Mouse (Mus musculus) layer of hippocampus, postnatal 25 days (tissue): ENCODE measurements at regions not wholly inside any gene's neighbourhood (a gene's known extent, or its start where the extent isn't known, plus 50 kb on each side); places are given as distances from the start of the nearest gene placed in this dataset.
A peak's percentile ranks its signal among the peaks of the same experiment; 100 is the strongest.

Experiments used
- DNase-seq, 2 experiments: peaks; one replicate each; pipeline ENCODE4 v3.0.0; 2022; ENCODE audit warnings: mixed read lengths in 2 of 2, low spot score in 1 of 2; ENCODE audit errors: extremely low spot score in 1 of 2

DNA sequence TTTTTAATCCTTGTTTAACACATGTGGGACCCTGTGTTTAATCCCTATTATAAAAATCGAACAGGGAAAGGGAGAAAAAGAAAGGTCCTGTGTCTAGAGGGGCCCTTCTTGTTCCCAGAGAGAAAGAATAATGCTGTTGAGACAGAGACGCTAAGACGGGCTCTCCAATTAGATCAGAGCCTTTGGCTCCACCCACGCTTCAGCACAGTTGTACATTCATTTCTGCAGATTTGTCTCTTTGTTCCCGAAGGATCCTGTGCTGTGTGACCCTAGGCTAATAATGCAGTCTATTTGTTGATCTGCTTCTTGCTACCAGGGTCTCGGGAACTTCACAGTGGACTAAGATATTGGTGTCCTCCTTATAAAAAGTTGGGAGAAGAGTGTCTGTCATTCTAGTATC is 92.0 kb downstream of the Cdc5l start:
- no peak for DNase-seq

DNA sequence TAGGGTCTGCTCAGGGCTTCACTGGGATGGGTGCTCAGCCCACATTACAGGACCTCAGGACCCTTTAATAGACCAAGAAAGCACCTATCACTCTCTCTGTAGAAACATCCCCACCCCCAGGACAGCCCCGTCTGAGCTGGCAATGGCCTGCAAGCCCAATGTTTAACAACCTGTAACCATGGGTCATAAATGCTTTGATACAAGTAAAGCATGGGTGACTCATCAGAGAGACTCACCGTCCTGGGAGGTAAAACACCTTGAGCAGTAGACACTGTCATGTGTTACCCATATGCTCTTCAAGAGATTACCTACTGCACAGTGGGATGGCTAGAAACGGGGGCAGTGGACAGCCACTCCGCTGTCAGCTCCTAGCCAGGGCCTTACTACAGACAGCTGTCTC is 92.7 kb downstream of the Cdc5l start:
- DNase-seq: no peak

DNA sequence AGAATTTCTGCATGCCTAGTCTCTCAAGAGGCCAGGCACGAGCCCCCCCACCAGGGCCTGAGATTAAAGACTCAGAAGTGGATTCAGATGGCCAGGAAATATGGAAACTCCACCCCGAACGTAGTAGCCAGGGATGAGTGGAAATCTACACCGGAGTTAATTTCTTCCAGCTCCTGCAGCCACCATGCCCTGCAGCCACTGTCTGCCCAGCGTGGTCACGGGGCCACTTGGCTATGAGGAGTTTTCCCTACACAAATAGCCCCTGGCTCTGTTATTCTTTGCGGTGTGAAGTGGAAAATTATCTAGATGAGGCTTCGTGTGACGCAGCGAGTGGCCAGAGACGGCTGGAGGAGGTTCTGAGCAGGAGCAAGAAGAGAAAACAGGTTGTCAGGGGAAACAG is 94.3 kb downstream of the Cdc5l start:
- no peak for DNase-seq

DNA sequence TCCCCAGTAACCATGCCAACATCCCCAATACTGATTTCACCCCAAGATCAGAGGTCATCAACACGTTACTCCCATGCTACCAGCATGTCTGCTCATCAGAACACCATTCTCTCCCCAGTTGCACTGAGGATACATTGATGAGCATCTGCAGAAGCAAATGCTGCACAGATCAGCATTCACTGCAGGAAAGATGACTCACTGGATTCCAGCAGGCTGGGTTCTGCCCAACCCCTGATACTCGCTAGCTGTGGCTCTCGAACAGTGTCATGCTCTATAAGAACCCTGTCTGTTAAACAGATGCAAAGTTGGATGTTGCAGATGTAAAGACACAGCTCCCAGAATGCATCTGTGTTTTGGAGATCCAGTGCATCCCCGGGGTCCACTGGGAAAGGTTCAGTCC is 95.5 kb downstream of the Cdc5l start:
- DNase-seq: no peak

DNA sequence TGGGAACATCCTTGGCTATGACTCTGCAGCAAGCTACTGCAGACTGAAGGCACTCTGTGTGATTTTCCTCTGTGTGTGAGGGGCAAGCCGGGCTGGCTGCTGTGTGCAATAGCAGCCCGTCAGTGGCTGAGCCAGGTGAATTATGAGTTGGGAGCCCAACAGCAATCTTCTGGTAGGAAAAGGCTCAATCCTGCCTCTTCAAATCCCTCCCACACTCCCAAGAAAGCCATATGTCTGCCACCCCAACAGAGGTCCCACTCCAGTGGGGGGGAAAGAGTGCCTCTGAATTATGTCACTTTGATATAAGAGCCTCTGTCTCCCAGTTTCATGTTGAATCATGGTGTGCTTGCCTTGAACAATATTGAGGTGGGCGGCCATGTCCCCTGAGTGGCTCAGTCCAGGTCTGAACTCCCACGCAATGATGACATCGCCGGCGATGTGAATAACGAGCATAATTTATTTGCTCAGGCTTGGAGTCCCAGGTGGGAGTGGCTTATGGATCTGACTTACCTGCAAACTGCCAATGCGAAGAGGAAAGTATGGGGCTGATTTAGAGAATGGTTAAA is 97.9 kb downstream of the Cdc5l start:
- no peak for DNase-seq

DNA sequence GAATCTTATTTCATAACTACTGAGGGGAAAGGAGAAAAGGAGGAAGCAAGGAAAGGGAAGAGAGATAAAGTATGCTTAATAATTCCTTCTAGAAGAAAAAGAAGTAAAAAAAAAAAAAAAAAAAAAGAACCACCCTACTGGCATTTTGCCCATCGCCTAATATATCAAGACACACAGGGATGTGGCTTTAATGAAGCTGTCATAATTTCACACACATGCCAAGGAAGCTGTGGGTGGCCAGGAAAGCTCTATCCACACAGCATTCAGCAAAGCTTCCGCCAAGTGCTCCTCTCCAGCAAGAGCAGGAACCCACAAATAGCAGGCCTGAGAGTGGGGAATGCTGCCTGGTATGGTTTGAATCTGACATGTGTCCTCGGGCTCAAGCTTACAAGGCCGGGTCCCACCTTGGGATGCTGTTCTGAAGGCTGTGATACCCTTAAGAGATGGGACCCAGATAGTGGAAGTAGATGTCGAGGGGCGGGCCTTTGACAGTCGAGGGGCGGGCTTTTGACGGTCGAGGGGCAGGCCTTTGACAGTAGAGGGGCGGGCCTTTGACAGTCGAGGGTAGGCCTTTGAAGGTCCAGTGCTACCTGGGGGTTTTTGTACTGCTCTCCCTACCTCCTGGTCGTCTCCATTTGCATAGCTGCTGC is 98.7 kb downstream of the Cdc5l start:
- no peak for DNase-seq

DNA sequence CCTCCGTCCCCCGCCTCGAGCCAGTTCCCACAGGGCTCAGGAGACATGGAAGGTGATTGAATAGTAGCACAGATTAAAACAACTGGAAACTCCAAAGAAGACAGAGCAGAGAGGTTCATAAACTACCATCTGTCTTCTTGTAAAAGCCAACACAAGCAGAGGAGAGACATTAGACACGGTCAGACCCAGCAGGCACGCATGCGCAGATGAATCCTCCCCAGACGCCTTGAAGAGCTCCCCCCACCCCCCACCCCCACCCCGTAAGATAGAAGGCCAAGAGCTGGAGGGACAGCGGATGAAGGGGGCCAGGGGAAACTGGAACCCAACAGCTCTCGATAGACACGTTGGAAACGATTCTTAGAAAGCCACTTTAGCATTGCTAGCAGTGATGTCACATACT is 101.2 kb downstream of the Cdc5l start:
- DNase-seq: no peak

DNA sequence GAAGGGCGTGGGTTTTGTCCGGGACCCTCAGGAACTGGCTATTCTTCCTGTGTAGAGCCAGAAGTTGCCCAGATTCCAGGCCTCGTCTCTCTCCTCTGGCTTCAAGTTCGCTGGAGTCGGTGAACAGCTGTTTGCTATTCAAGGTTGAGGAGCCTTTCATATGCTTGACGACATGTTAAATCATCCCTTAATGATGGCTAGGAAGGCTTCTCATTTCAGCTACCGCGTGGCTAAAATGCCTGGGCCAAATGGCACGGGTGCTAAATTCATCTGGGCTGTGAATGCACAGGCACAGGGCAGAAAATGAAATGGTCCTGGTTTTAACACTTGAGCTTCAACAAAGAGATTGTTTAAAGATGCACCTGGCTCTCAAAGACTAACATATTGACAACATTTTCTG is 104.3 kb downstream of the Cdc5l start:
- no peak for DNase-seq

DNA sequence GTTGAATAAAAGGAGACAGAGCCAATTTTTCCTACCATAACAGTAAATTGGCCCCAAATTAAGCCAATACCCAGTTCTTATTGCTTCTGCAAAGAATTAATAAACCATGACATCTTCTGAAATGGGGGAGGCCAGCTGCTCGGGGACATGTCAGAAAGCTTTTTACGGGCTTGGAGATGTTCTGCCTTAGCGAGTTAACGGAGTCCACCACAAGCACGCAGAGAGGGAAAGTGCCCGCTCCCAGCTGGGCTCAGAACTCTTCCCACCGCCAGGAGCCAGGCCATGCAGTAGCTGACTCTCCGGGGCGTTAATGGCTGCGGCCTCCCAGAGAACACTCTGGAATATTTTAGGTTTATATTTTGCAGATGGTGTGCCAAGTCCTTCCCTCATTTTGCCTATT is 106.8 kb downstream of the Cdc5l start:
- no peak for DNase-seq

DNA sequence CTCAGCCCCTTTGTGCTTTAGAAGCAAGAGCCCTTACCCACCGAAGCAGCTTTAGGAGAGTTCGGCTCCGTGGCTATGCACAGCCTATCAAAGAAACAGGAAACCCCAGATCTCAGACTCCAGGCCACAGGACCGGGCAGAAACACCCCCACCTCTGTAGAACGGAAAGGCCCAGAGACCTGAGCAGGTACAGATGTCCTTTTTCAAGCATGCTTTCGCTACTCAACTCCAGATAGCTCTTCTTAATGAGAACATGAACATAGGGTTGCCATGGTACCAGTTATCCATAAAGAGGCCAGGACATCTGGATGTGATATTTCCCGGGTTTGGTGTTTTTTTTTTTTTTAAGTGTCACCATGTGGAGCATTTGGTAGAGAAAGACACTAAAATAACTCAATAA is 107.4 kb downstream of the Cdc5l start:
- DNase-seq: no peak

DNA sequence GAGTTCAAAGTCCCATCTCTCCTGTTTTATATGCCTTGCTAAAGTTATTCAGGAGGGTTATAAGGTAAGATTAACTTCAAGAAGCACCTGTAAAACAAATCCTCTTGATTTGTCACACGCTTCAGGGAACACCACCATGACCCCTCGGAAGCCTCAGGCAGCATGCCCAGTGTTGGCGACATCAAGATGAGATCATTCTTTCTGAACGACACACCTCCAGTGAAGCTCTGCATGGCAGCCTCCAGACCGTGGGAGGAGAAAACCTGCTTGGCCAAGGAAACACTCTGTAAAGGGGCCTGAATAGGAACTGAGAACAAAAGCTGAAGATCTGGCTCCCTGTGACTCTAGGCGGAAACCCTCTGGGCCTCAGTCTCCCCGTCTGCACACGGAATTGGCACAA is 110.7 kb downstream of the Cdc5l start:
- no peak for DNase-seq

DNA sequence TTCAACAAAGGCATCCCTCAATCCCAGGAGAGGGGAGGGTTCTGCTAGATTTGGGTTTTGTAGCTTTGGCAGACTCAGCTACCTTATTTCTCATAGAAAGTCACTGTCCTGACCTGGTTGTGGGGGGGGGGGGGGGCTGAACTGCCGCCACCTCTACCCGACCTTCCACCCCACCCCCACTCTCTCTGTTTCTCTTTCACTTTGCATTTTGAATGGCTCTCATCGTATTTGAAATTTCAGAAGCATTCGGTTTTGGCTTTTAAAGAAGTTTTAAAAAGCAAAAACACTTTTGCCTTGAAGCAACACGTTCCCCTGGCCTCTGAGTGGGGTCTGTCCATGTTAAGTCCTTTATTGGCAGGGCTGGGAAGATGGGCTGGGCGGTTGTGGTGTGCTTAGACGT is 113.5 kb downstream of the Cdc5l start:
- DNase-seq: no peak

DNA sequence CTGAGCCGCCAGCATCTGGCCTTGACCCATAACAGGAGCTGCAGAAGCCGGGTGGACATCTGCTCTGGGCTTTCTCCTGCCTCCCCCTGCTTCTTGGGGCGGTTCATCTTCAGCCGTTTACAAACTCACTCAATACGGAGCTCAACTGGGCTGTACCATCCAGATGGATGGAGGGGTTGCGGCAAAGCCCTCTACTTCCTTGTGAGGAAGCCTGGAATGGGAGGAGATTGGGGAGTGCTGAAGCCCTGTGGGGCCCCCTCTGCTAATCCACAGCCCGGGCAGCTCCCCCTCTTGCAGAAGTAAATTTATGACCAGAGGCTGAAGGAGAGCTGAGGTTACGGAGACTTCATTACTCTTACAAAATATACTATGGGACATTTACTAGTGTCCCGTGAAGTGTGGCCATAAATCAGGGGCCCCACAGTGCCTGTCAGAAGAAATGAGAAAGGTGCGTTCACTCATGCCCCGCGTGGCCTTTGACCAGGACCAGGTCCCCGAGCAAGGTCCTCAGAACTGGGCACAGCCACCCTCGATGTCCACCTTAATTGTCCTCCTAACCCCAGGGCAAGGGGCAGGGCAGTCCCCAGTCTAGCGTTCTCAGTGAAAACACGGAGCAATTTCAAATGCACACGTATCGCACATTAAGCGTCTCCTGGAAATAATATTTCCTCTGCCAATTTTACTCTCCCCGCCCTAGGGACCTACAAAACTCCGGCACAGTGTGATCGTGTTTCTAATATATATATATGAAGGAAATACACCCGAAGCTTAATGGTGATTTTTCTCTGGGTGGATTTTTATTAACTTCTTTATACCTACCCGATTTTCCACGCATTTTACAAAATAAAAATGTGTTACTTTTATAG is 115.1 kb downstream of the Cdc5l start:
- DNase-seq: no peak

DNA sequence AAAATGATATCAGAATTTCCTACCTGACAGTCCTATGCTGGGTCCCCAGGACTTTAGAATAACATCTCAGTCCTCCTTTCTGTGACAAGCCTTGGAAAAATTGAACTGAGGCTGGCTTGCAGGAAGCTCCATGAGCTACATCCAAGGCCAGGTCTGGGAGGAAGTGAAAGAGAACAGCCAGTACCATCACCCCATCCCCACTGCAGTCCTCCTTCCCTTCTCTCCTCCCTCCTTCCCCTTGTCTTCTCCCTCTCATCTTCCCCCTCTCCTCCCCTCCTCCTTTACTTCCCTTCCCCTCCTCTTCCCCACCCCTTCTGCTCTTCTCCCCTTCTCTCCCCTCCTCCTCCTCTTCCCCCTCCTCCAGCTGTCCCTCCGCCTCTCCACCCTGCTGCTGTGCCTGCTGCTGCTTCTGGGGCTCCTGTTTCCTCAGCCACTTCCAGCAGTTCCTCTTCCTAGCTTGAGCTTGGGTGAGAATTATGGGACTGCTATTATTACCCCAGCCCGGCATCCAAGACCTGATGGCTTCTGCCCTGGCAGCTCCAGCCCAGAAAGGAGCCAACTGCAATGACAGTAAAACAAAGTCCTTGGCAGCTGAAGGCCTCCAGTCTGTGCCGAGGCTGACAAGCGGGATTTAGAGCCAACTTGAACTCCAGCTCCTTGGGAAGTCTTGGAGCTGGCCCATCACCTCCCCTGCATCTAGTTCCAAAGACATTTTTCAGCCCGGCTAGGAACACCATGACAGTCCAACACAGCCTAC is 120.8 kb downstream of the Cdc5l start:
- DNase-seq: peak in 1 of 2 experiments; percentile 24

DNA sequence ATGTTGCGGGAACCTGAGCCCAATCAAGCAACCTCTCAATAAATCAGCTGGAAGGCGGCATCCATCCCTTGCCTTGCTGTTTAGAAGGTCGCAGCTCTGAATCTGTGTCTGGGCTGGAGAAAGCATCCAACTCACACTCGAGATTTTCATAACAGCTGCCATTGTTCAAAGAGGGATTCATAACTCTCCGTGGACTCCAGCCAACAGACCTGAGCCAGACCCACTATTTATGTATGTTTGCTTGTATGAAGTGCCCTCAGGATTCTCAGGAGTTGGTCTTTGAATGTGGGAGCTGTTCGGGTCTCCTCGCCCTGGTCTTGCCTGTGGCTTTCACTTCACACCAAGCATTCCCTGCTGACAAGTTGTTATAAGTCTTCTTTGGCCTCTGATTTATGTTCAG is 127.0 kb downstream of the Cdc5l start:
- DNase-seq: no peak

DNA sequence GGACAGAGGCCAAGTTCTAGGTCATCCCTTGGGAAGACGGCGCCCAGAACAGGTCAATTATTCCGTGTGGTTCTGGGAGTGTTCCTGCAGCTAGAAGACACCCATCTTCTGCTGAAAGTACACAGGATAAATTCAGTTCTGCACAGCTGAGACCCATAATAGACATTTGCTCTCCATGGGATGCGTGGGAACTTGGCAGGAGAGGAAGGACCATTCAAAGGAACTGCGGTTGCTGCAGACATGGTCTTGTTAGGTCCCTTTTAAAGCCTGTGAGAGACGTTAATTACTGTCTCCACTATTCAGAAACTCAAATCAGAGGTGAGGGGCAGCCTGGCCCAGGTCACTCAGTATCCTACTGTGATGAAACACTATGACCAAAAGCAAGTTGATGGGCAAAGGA is 130.4 kb downstream of the Cdc5l start:
- no peak for DNase-seq

DNA sequence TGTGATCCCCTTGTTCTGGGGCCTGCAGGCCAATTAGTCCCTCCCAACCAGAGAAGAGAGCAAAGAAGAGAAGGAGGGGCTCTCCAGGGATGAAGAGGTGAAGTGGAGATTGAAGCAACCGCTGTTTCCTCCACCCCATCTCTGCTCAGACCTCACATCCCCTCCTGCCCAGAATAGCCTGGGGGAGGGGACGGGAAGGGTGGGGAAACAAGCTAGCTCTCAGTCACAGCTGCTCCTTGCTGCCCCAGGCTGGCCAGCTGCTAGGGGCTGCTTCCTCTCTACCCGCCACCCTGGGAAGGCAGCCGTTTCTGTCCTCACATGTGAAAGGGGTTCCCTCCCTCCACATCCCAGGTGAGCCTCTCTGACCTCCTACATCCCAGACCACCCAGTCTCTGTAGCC is 135.2 kb downstream of the Cdc5l start:
- DNase-seq: no peak

DNA sequence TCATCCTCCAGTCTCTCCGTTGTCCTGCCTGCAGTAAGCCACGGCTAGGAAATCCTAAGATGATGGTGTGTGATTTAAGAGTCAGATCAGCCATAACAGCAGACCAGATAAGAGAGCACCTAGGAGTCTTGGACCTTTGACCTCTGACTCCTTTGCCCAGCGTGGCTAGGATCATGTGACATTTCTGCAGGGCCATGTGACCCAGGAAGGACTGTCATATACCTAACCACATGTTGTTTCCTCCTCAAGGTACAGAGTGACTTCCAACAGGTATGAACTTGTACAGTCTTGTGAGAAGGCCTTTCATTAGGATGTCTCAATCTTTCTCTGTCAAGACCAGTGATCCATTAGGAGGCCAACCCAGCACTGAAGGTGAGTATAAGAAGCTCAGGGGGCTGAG is 135.7 kb downstream of the Cdc5l start:
- no peak for DNase-seq

DNA sequence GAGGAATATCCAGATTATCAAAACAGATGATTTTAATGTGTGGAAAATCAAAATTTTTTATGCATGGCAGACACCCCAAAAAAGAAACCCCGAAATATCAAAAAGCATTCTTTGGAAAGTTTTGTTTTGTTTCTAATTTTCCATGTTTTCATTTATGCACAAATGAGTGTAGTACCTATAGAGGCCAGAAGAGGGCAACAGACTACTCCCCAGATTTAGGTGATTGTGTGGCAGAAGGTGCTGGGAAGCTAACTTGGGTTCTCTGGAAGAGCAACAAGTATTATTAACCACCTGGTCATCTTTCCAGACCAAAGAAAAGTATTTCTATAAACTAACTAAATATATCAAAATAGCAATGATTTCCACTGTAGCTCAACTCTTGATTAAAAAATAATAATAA is 137.2 kb downstream of the Cdc5l start:
- no peak for DNase-seq

DNA sequence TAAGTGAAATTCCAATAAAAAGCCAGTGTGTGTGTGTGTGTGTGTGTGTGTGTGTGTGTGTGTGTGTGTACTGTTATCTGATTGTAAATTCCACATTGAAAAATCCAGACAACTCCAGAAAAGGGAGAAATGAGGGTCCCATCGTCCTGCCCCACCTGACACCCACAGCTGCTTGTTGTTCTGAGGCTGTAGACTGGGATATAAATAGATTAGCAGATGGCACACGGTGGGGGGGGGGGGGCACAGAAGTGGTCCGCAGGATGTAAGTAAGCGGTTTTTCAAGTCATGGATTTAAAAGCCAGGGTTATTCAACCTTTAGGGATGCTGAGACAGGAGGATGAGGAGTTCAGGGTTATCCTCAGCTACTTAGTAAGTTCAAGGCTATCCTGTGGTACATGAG is 138.7 kb downstream of the Cdc5l start:
- no peak for DNase-seq

DNA sequence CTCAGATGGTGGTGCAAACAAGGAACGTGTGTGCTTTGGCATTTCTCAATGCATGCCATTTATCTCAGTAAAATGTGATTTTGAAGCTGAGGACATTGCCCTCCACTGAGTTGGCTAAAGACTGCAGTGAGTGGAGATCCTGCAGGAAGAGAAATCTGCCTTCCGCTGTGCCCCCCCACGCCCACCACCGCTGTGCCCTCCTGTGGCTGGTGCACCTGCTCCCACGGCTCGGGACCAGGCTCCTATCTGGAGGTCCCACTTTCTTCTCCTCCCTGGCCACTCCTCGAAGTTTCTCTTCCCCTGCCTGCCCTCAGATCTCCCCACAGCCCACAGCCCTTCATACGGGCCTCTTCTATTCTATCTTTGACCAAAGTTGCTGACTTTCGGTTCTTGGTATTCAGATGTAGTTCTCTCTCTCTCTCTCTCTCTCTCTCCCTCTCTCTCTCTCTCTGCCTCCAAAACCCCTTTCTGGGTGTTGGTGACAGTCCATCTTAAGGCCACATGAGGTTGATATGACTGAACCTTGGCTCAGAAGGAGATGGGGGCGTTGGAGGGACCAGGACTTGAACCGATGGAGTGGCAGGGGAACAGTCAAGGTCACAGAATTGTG is 139.2 kb downstream of the Cdc5l start:
- no peak for DNase-seq
